Mouse (Mus musculus) splenic B cell, adult 2 months (primary cell): ENCODE measurements around the gene Gm17545.

Experiments used
- DNase-seq: peaks from one replicate; pipeline ENCODE4 v3.0.0-alpha.2; 2011; ENCODE audit warnings: low read depth, low spot score
- H3K27me3 ChIP-seq: 2 replicates; pipeline ENCODE4 v1.6.1; 2012; ENCODE audit warnings: mild to moderate bottlenecking, low read length, moderate library complexity, mixed read lengths; ENCODE audit not compliant: control insufficient read depth, poor library complexity, insufficient read depth, severe bottlenecking
- H3K36me3 ChIP-seq: 2 replicates; pipeline ENCODE4 v1.6.1; 2012; ENCODE audit warnings: mild to moderate bottlenecking, low read length, moderate library complexity, mixed read lengths; ENCODE audit not compliant: control insufficient read depth, poor library complexity, insufficient read depth, severe bottlenecking

Gm17545 gene

DNA sequence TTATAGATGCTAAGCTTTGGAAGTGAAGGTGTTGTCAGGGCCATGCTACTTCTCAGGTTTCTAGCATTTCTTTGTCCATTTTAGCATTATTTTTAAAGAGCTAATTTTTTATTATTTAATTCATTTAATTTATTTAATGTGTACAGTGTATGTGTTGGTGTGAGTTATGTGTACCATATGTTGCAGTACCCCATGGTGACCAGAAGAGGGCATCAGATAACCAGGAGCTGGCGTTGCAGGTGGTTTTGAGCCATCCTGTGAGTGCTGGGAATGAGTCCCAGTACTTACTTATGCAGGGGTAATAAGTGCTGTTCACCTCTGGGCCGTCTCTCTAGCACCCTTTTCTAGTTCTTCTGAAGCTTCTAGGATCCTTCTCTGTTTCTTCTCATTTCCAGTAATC is 41.0 kb downstream of the Gm17545 start:
- DNase-seq: no peak
- no peaks in the 10 kb centered on the region for H3K27me3 ChIP-seq
- H3K36me3 ChIP-seq: no peaks in the 10 kb centered on the region

GRCm38 (mm10) chr9:22497021-22497767 is 43.1 kb downstream of the Gm17545 start:
- DNase-seq: no peak
- no peaks in the 10 kb centered on the region for H3K27me3 ChIP-seq

DNA sequence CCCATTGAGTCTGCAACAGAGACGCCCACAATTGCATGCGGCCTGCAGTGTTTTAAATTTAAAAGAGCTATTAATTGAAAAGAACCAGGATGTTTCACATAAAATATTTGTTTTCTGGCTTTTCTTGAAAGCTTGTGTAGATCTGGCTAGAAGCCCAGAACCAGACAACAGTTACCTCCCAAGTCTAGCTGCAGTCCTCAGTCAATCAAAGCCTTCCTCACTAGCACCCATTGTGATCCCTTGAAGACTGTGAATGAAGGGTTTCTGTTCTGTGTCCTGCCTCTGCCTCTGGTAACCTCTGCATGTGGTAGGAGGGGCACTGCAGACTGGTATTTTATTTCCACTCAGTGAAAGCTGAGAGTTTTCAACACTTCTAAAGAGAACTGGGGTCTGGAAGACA is 48.9 kb downstream of the Gm17545 start:
- Histone ChIP-seq H3K36me3 (no peaks in the 10 kb centered on the region; the same call in 1 of the 2 replicates), H3K27me3 (no peaks in the 10 kb centered on the region)
- DNase-seq: no peak

More at GRCm38 (mm10) chr9:22497021-22497767, 43.1 kb downstream of the Gm17545 start:
- H3K36me3 ChIP-seq: no peaks in the 10 kb centered on the region

- DNase-seq: no peak
- no peaks in the 10 kb centered on the region for H3K27me3 ChIP-seq
- no peaks in the 10 kb centered on the region; the same call in 1 of the 2 replicates for H3K36me3 ChIP-seq
These were observed 49.5 kb downstream of the Gm17545 start for GRCm38 (mm10) chr9:22503581-22503980.

GRCm38 (mm10) chr9:22505574-22505973 is 51.5 kb downstream of the Gm17545 start:
- DNase-seq: no peak
- H3K27me3 ChIP-seq: no peaks in the 10 kb centered on the region

More at GRCm38 (mm10) chr9:22505574-22505973, 51.5 kb downstream of the Gm17545 start:
- no peaks in the 10 kb centered on the region; the same call in 1 of the 2 replicates for H3K36me3 ChIP-seq
